Mouse (Mus musculus): ENCODE data around the gene Sec61b.

GRCm38 (mm10) chr4:47494686-47495085 is 20.2 kb downstream of the Sec61b start:
- TF ChIP-seq CTCF (IDR thresholded peaks at IDR 0.05; ENCODE audit: low read depth) (no peak), EP300 (IDR thresholded peaks at IDR 0.05; ENCODE audit: low read depth) (no peak)

All from liver, embryonic 14.5 days (tissue).